ENCODE assay signal across 9 mouse cellular contexts in genomic region chr17:66416436-66416835, GRCm38 (mm10). TPM values are rescaled to one million over a fixed set of nuclear protein-coding genes. Genes with fewer than 3 reads are reported as not detected.
DNase-seq lines count a peak whose midpoint lies in the region; ATAC-seq and TF ChIP-seq lines count a peak whose summit lies in the region.
"Had no signal": no experiment of that assay in that cellular context is flagged by ENCODE, and none has a peak within 500 bp of the region (broad histone marks: within the 10 kb centered on the region; RNA-seq: fewer than 3 reads in every experiment).

No protein-coding gene starts in this region.

- no peaks in the 10 kb centered on the region for H3K36me3 ChIP-seq in embryonic facial prominence, embryonic 11.5 days (replicated peaks; ENCODE audit: control insufficient read depth, insufficient read depth, low read depth, low read length)
- H3K36me3 ChIP-seq in hindbrain, embryonic 16.5 days (ENCODE audit: control insufficient read depth, insufficient read depth, low read length): no peaks in the 10 kb centered on the region
- H3K36me3 ChIP-seq in midbrain, embryonic 13.5 days: no peaks in the 10 kb centered on the region

- no peak overlapping the region for H3K9ac ChIP-seq in embryonic facial prominence, embryonic 11.5 days (replicated peaks; ENCODE audit: low read length)
- no peak overlapping the region for H3K9ac ChIP-seq in hindbrain, embryonic 16.5 days (ENCODE audit: low read depth, low read length)
- H3K9ac ChIP-seq in midbrain, embryonic 13.5 days (replicated peaks): peak overlapping the region; percentile 39; the same call in 1 of the 2 replicates

- DNase-seq in gastrocnemius, adult 2 months: no peak
- no peak for DNase-seq in gastrocnemius, postnatal 36 days
- no peak for DNase-seq in embryonic facial prominence, embryonic 11.5 days (ENCODE audit: low spot score)
- no peak for DNase-seq in right cerebral cortex, postnatal 36 days (ENCODE audit: low spot score in 2 of 2)
- DNase-seq in ovary, adult 18-20 months (ENCODE audit: low spot score): no peak
- no peak for DNase-seq in adrenal gland, adult 8-10 months

- peak overlapping the region; percentile 69 for H3K4me3 ChIP-seq in gastrocnemius, adult 2 months
- no peak overlapping the region for H3K4me3 ChIP-seq in embryonic facial prominence, embryonic 11.5 days (ENCODE audit: low read depth, low read length)
- H3K4me3 ChIP-seq in hindbrain, embryonic 16.5 days (ENCODE audit: low read length): no peak overlapping the region
- no peak overlapping the region for H3K4me3 ChIP-seq in midbrain, embryonic 13.5 days (replicated peaks)

- peak overlapping the region; percentile 70 for H3K27ac ChIP-seq in gastrocnemius, adult 2 months
- H3K27ac ChIP-seq in embryonic facial prominence, embryonic 11.5 days (replicated peaks; ENCODE audit: low read depth, low read length): no peak overlapping the region
- 0 out of 2 replicates have a peak overlapping the region, but pooled peaks have one; percentile 9 for H3K27ac ChIP-seq in hindbrain, embryonic 16.5 days (ENCODE audit: low read depth, low read length)
- peak overlapping the region; percentile 81 for H3K27ac ChIP-seq in midbrain, embryonic 13.5 days

- ATAC-seq in embryonic facial prominence, embryonic 11.5 days (replicated peaks; ENCODE audit: insufficient number of reproducible peaks, low FRiP score, low TSS enrichment, low read depth): 0 out of 2 replicates have a peak, but pooled peaks have one; percentile 2
- ATAC-seq in hindbrain, embryonic 16.5 days: no peak
- peak; percentile 10 for ATAC-seq in midbrain, embryonic 13.5 days
- ATAC-seq: Patski had no signal

- 53% methylated on average over 7 of the region's 7 CpGs for WGBS in embryonic facial prominence, embryonic 11.5 days
- 52% methylated on average over 7 of the region's 7 CpGs for WGBS in hindbrain, embryonic 16.5 days
- WGBS in midbrain, embryonic 13.5 days: 56% methylated on average over 7 of the region's 7 CpGs

- no peak for TF ChIP-seq CTCF in gastrocnemius, adult 2 months (IDR thresholded peaks at IDR 0.05)

- intact Hi-C loops in gastrocnemius, adult 2 months (cut with DNase I): no loop called here
- intact Hi-C loops in gastrocnemius, postnatal 36 days (cut with DNase I): no loop called here

- H3K27me3 ChIP-seq in embryonic facial prominence, embryonic 11.5 days (ENCODE audit: control insufficient read depth, insufficient read depth, low read length): no peaks in the 10 kb centered on the region
- H3K27me3 ChIP-seq in hindbrain, embryonic 16.5 days (replicated peaks; ENCODE audit: control insufficient read depth, insufficient read depth, low read length): no peaks in the 10 kb centered on the region
- H3K27me3 ChIP-seq in midbrain, embryonic 13.5 days: no peaks in the 10 kb centered on the region
- H3K27me3 ChIP-seq: Patski had no signal

- H3K9me3 ChIP-seq in embryonic facial prominence, embryonic 11.5 days (replicated peaks; ENCODE audit: control insufficient read depth, low read length): no peaks in the 10 kb centered on the region
- no peaks in the 10 kb centered on the region for H3K9me3 ChIP-seq in hindbrain, embryonic 16.5 days (ENCODE audit: control insufficient read depth, low read length)
- no peaks in the 10 kb centered on the region for H3K9me3 ChIP-seq in midbrain, embryonic 13.5 days

- H3K4me1 ChIP-seq in embryonic facial prominence, embryonic 11.5 days (ENCODE audit: control insufficient read depth, insufficient read depth, low read length): peaks cover 10% of the 10 kb centered on the region; the same call in 1 of the 2 replicates
- peaks cover 29% of the 10 kb centered on the region for H3K4me1 ChIP-seq in hindbrain, embryonic 16.5 days (ENCODE audit: control insufficient read depth, insufficient read depth, low read depth, low read length)
- H3K4me1 ChIP-seq in midbrain, embryonic 13.5 days (replicated peaks): peaks cover 58% of the 10 kb centered on the region

- no peak overlapping the region for H3K4me2 ChIP-seq in embryonic facial prominence, embryonic 11.5 days (ENCODE audit: low read depth, low read length)
- peak overlapping the region; percentile 40 for H3K4me2 ChIP-seq in hindbrain, embryonic 16.5 days (ENCODE audit: low read length)
- H3K4me2 ChIP-seq in midbrain, embryonic 13.5 days (replicated peaks): peak overlapping the region; percentile 40

RNA-seq across cellular contexts. Expression of gene Mtcl1, which starts 33.1 kb away (rescaled TPM):
- 1 to 10 TPM; 5.5 to 8.4 TPM for total RNA-seq in gastrocnemius, adult 2 months (2021)
- 1 to 10 TPM; 4.6 to 6.0 TPM for total RNA-seq in gastrocnemius, postnatal 36 days (2021)
- polyA plus RNA-seq in embryonic facial prominence, embryonic 11.5 days (2014; fragmentation: Nextera tagmentation; extraction: Ambion mirVana): 6.0 and 8.9 TPM in 2 replicates
- polyA plus RNA-seq in hindbrain, embryonic 16.5 days (2015; fragmentation: Nextera tagmentation; extraction: Ambion mirVana): 28.0 and 33.2 TPM in 2 replicates
- 50.0 and 56.8 TPM in 2 replicates for polyA plus RNA-seq in midbrain, embryonic 13.5 days (2015; fragmentation: Nextera tagmentation; extraction: Ambion mirVana)
- total RNA-seq in adrenal gland, adult 8-10 months (2022): 10 to 100 TPM in 2 of 4 experiments, 1 to 10 TPM in 2; 8.2 to 17.0 (median 11.1) TPM
